ENCODE assay signal across 8 mouse cellular contexts in genomic region chr14:62879497-62879896, GRCm38 (mm10). TPM values are rescaled to one million over a fixed set of nuclear protein-coding genes. Genes with fewer than 3 reads are reported as not detected.
DNase-seq lines count a peak whose midpoint lies in the region; ATAC-seq lines count a peak whose summit lies in the region.

No protein-coding gene starts in this region.

- ATAC-seq in hindbrain, embryonic 14.5 days (ENCODE audit: low FRiP score) = peak; percentile 75; the same call in 1 of the 2 replicates

- no peaks in the 10 kb centered on the region for H3K27me3 ChIP-seq in hindbrain, embryonic 14.5 days (ENCODE audit: control insufficient read depth, insufficient read depth, low read length)

- 12% methylated on average over 5 of the region's 5 CpGs for WGBS in hindbrain, embryonic 14.5 days

- no peaks in the 10 kb centered on the region for H3K9me3 ChIP-seq in hindbrain, embryonic 14.5 days (ENCODE audit: control insufficient read depth, low read length)

- DNase-seq in R1 (ENCODE audit: low read depth, low spot score) = peak; percentile 83
- DNase-seq in cerebellum, postnatal 25 days = peak; percentile 83 to 89
- peak; percentile 77 to 84 for DNase-seq in frontal cortex, postnatal 36 days (ENCODE audit: low spot score in 2 of 2)
- peak; percentile 80 for DNase-seq in hindbrain, embryonic 14.5 days (ENCODE audit: low spot score)
- DNase-seq in layer of hippocampus, postnatal 14 days (ENCODE audit: low spot score in 2 of 2) = peak; percentile 77 to 86
- DNase-seq in lung, postnatal 14 days = peak; percentile 79
- DNase-seq in retina, adult 2 months (ENCODE audit: low read depth, low spot score) = peak; percentile 64
- DNase-seq in thymus, postnatal 14 days = peak; percentile 85

- no peaks in the 10 kb centered on the region for H3K36me3 ChIP-seq in hindbrain, embryonic 14.5 days (replicated peaks; ENCODE audit: control insufficient read depth, insufficient read depth)

- peak overlapping the region; percentile 24; the same call in 1 of the 2 replicates for H3K4me2 ChIP-seq in hindbrain, embryonic 14.5 days (replicated peaks)

- no peak overlapping the region for H3K9ac ChIP-seq in hindbrain, embryonic 14.5 days

- H3K4me3 ChIP-seq in hindbrain, embryonic 14.5 days (replicated peaks; ENCODE audit: low read length) = no peak overlapping the region

- peak overlapping the region; percentile 79 for H3K27ac ChIP-seq in hindbrain, embryonic 14.5 days

- H3K4me1 ChIP-seq in hindbrain, embryonic 14.5 days (replicated peaks; ENCODE audit: control insufficient read depth, insufficient read depth, low read length) = peaks cover 33% of the 10 kb centered on the region

RNA-seq across cellular contexts. Expression of gene Wdfy2, which starts 42.0 kb away (rescaled TPM):
- polyA plus RNA-seq in hindbrain, embryonic 14.5 days (2014; fragmentation: Nextera tagmentation; extraction: Ambion mirVana) = 11.0 and 12.0 TPM in 2 replicates
- 10 to 100 TPM; 14.6 TPM for total RNA-seq in layer of hippocampus, postnatal 14 days (2021)
